Mouse (Mus musculus) ES-Bruce4 (cell line): ENCODE results near the gene Kcnd3.

Experiments
- CTCF ChIP-seq: IDR thresholded peaks from one replicate; pipeline ENCODE4 v1.8.1; 2011; ENCODE audit warnings: low read depth, low read length
- EP300 ChIP-seq: IDR thresholded peaks from 2 replicates; pipeline ENCODE4 v1.6.1; 2011; ENCODE audit warnings: low read depth, low read length; ENCODE audit not compliant: insufficient read depth

- TF ChIP-seq EP300 (no peak), CTCF (no peak)
Measured at GRCm38 (mm10) chr3:105530363-105531130, 78.4 kb downstream of the Kcnd3 start.
